Mouse (Mus musculus): ENCODE measurements around the gene Klc3. TPM values are rescaled to one million over a fixed set of nuclear protein-coding genes. Genes with fewer than 3 reads are reported as not detected.

The Klc3 gene
- total RNA-seq (2023) = not detected

GRCm38 (mm10) chr7:19403731-19404296 lies at the start of gene Klc3:
TSS of gene Klc3 (minus strand) at chr7:19404104.

GRCm38 (mm10) chr7:19404476-19404875 lies 572 bp upstream of the Klc3 start, which contains the start of gene Ckm:
TSS of gene Ckm (plus strand) at chr7:19404776.

DNA sequence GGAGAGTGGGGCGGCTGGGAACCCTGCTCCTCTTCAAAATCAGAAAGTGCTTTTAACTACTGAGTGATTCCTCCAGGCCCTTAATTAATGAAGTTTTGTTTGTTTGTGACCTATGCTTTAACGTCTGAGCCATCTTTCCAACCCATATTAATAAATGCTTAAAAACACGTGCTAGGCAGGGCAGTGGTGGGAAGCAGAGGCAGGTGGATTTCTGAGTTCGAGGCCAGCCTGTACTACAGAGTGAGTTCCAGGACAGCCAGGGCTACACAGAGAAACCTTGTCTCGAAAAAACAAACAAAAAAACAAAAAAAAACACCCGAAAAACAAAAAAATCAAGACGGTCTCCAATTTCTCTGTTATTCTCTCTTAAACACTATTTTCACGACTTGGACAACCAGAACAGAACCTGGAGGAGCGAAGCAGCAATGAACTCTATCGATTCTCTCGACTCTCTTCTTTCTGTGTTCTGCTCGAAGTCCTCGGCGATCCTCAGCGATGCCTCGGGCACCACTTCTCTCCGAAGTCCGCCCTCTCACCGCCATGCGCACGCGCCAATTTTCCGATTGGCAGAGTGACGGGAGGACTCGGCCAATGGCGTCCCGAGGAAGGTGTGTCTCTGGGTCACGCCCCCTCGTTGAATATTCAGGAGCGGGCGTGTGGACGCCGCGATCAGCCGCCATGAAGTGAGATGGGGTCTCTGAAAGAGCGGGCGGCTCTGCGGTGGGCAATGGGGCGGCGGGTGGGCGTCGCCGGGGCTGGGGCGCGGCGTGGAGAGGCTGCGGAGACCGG lies 22.3 kb downstream of the Klc3 start, which contains the start of gene Ercc2:
TSS of gene Ercc2 (plus strand) at position 634 of the 789 bp plus-strand sequence.

DNA sequence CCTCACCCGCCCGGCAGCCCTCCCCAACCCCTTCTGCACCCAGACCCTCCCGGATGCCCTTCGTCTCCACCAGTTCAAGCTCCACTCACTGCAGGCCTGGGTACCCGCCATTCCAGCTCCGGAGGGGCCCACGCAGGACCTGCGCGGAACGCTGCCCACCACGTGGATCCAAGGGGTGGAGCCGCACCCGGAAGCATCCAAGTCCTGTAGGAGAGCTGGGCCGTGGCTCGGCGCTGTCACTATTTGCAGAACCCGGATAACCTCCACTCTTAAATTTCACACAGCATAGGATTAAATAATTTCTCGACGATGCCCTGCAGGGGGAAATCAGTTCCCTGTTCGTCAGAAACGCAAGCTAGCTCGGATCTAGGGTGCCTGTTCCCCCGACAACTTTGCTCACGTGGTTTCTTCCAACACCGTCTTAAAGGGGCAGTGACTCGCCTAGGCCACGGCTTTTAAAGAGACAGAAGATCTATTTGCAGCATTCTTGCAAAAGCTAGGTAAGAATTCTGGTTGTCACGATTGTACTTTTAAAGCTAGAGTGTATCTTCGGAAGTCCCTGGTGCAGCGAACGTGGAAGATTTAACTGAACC lies 44.5 kb downstream of the Klc3 start, which contains the start of the genes Cd3eap and Ppp1r13l:
TSS of gene Cd3eap (minus strand) at position 185 of the 593 bp plus-strand sequence.
TSS of gene Ppp1r13l (plus strand) at position 451 of the 593 bp plus-strand sequence.

Other genes with a start within 250 kb of the Klc3 start
- gene Gipr, start 238.0 kb downstream of the Klc3 start, total RNA-seq (2023) = not detected
- 10 to 100 TPM; 21.4 to 22.2 TPM for gene Eml2, start 227.7 kb downstream of the Klc3 start, total RNA-seq (2023)
- gene Gpr4, start 191.6 kb downstream of the Klc3 start, total RNA-seq (2023) = not detected
- gene Opa3, start 175.8 kb downstream of the Klc3 start, total RNA-seq (2023) = 10 to 100 TPM; 44.6 to 45.7 TPM
- gene Vasp, start 132.3 kb downstream of the Klc3 start, total RNA-seq (2023) = 100 to 1,000 TPM; 298 to 304 TPM
- 1 to 10 TPM; 2.5 to 9.1 TPM for gene Ppm1n, start 124.0 kb downstream of the Klc3 start, total RNA-seq (2023)
- 1 to 10 TPM in 1 of 2 experiments, under 1 TPM in 1; 0.88 to 1.1 TPM for gene Rtn2, start 121.5 kb downstream of the Klc3 start, total RNA-seq (2023)
- 1,000 to 10,000 TPM; 2,539 to 2,823 TPM for gene Fosb, start 94.1 kb downstream of the Klc3 start, total RNA-seq (2023)
- gene Ercc1, start 59.3 kb downstream of the Klc3 start, total RNA-seq (2023) = 10 to 100 TPM; 29.1 to 29.3 TPM
- 1 to 10 TPM; 7.0 to 8.7 TPM for gene Cd3eap, start 44.6 kb downstream of the Klc3 start, total RNA-seq (2023)
- gene Ppp1r13l, start 44.4 kb downstream of the Klc3 start, total RNA-seq (2023) = 1 to 10 TPM; 1.3 to 4.3 TPM
- 10 to 100 TPM; 35.0 to 35.5 TPM for gene Ercc2, start 22.1 kb downstream of the Klc3 start, total RNA-seq (2023)
- 1 to 10 TPM; 2.7 to 3.1 TPM for gene Ckm, start 672 bp upstream of the Klc3 start, total RNA-seq (2023)
- 10 to 100 TPM; 32.6 to 34.3 TPM for gene Mark4, start 54.7 kb upstream of the Klc3 start, total RNA-seq (2023)
- gene Exoc3l2, start 59.2 kb upstream of the Klc3 start, total RNA-seq (2023) = under 1 TPM; 0.89 to 0.94 TPM
- 10 to 100 TPM in 1 of 2 experiments, 1 to 10 TPM in 1; 8.6 to 11.2 TPM for gene Bloc1s3, start 104.3 kb upstream of the Klc3 start, total RNA-seq (2023)
- 10 to 100 TPM; 34.4 to 45.3 TPM for gene Trappc6a, start 104.3 kb upstream of the Klc3 start, total RNA-seq (2023)
- gene Nkpd1, start 113.7 kb upstream of the Klc3 start, total RNA-seq (2023) = under 1 TPM in 1 of 2 experiments, not detected in 1; 0.26 TPM
- gene Ppp1r37, start 159.0 kb upstream of the Klc3 start, total RNA-seq (2023) = 10 to 100 TPM; 45.7 to 48.4 TPM
- 1 to 10 TPM; 6.2 to 6.8 TPM for gene Zfp296, start 173.2 kb upstream of the Klc3 start, total RNA-seq (2023)
- gene Gemin7, start 173.5 kb upstream of the Klc3 start, total RNA-seq (2023) = 10 to 100 TPM; 76.3 to 80.3 TPM
- 10 to 100 TPM; 60.6 to 62.7 TPM for gene Clasrp, start 200.4 kb upstream of the Klc3 start, total RNA-seq (2023)
- gene Relb, start 225.3 kb upstream of the Klc3 start, total RNA-seq (2023) = 10 to 100 TPM; 73.1 to 82.8 TPM

Measured in monocyte, adult 59 days (primary cell).